Mouse (Mus musculus): ENCODE data around the gene Gm20388. TPM values are rescaled to one million over a fixed set of nuclear protein-coding genes. Genes with fewer than 3 reads are reported as not detected.

Gm20388 gene
- polyA plus RNA-seq, 1 experiment: 10.6 TPM

DNA sequence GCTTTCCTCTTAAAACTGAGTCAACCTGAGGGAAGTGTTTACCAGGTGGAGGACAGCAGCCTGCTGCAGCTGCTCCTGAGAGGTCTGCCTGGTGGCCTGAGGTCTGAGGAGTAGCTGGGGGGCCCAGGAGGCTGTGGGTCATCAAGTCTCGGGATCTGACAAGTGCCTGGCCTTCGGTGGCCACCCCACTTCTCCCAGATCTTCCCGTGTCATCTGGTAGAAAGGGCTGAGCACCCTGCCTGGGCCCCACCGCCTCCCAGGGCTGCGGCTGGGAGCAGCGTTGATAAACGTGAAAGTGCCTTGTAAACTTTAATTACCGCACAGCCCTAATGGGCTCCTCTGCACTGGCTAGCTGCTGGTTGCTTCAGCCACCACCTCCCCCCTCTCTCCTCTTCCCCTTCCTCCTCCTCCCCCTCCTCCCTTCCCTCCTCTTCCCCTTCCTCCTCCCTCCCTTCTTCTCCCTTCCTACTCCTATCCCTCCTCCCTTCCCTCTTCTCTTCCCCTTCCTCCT, 1238.0 kb downstream of the Gm20388 start:
- Histone ChIP-seq H3K4me3 (replicated peaks; ENCODE audit: control insufficient read depth, low read depth, low read length) (no peak overlapping the region), H3K27ac (ENCODE audit: control insufficient read depth, insufficient read depth, low read depth, low read length, poor library complexity) (no peak overlapping the region), H3K4me1 (ENCODE audit: control insufficient read depth, insufficient read depth, low read length) (no peaks in the 10 kb centered on the region)
- TF ChIP-seq POLR2A (IDR thresholded peaks at IDR 0.05; ENCODE audit: borderline replicate concordance, control insufficient read depth, low read depth, low read length) (no peak), CTCF (IDR thresholded peaks at IDR 0.05; ENCODE audit: control insufficient read depth, insufficient read depth, low read length) (no peak)
- WGBS: 32% methylated on average over 8 of the region's 8 CpGs

DNA sequence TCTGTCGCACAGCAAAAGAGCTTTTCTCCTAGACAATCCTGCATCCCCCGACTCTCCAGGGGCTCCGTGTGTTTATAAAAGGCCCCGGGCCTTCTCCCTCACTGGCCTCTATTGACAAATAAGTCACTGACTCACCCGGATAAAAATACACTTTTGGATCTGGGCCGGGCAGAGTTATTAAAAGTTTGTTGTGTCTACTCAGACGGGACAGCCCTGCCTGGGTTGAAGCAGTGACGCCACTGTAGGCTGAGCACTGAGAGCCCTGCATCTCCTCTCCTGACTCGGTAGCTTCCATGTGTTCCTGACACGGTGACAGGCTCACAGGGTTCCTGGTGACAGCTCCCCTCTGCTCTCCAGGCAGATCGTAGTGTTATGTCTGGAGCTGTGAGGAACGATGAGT, 1241.8 kb downstream of the Gm20388 start:
- Histone ChIP-seq H3K4me3 (replicated peaks; ENCODE audit: control insufficient read depth, low read depth, low read length) (no peak overlapping the region), H3K27ac (ENCODE audit: control insufficient read depth, insufficient read depth, low read depth, low read length, poor library complexity) (no peak overlapping the region), H3K4me1 (ENCODE audit: control insufficient read depth, insufficient read depth, low read length) (no peaks in the 10 kb centered on the region)
- no peak for TF ChIP-seq POLR2A (IDR thresholded peaks at IDR 0.05; ENCODE audit: borderline replicate concordance, control insufficient read depth, low read depth, low read length)
- no peak for TF ChIP-seq CTCF (IDR thresholded peaks at IDR 0.05; ENCODE audit: control insufficient read depth, insufficient read depth, low read length)
- WGBS: 70% methylated on average over 12 of the region's 12 CpGs

DNA sequence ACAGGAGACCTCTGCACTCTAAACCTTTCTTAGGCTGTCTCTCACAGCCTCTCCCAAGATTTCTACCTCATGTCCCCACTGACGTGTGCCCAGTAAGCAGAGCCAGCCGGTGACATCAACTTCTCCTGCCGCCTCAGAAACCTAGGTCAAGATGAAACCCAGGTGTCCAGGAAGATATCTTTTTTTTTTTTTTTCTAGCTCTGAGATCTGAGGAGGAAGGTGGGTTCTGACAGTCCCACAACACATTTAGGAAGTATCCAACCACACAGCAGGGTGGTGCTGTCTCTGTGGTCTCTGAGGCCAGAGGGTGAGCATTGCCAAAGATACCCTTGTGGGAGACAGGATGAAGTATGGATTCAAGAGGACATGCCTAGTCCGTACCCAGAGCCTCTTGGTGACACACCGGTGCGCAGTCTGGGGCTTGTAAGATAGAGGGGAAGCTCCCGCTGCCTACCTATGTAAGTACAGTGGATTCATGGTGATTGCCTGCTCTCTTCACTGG, 1246.4 kb downstream of the Gm20388 start:
- Histone ChIP-seq H3K4me1 (ENCODE audit: control insufficient read depth, insufficient read depth, low read length) (no peaks in the 10 kb centered on the region), H3K4me3 (replicated peaks; ENCODE audit: control insufficient read depth, low read depth, low read length) (no peak overlapping the region), H3K27ac (ENCODE audit: control insufficient read depth, insufficient read depth, low read depth, low read length, poor library complexity) (no peak overlapping the region)
- 41% methylated on average over 7 of the region's 7 CpGs for WGBS
- no peak for TF ChIP-seq CTCF (IDR thresholded peaks at IDR 0.05; ENCODE audit: control insufficient read depth, insufficient read depth, low read length)
- TF ChIP-seq POLR2A (IDR thresholded peaks at IDR 0.05; ENCODE audit: borderline replicate concordance, control insufficient read depth, low read depth, low read length): no peak

DNA sequence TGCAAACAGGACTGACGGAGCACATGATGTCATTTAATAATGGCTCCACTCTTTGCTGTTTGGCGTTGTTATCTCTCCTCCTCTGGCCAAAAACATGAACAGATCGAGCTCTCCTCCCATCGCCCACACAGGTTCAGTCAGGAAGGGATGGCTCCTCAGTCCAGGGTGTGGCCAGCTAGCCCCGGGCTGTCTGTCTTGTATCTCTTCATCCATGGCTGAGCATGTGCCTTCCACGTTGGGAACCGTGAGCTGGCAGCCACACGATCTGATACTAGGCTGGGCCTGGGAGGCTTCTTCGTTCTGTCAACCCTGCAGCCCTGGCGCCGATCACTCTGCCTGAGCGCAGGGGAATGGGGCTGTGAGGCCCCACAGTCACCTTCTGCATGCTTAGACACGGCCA, 1248.2 kb downstream of the Gm20388 start:
- 66% methylated on average over 13 of the region's 13 CpGs for WGBS
- H3K4me3 ChIP-seq (replicated peaks; ENCODE audit: control insufficient read depth, low read depth, low read length): no peak overlapping the region
- H3K4me1 ChIP-seq (ENCODE audit: control insufficient read depth, insufficient read depth, low read length): no peaks in the 10 kb centered on the region
- no peak overlapping the region for H3K27ac ChIP-seq (ENCODE audit: control insufficient read depth, insufficient read depth, low read depth, low read length, poor library complexity)
- TF ChIP-seq CTCF (IDR thresholded peaks at IDR 0.05; ENCODE audit: control insufficient read depth, insufficient read depth, low read length) (no peak), POLR2A (IDR thresholded peaks at IDR 0.05; ENCODE audit: borderline replicate concordance, control insufficient read depth, low read depth, low read length) (no peak)

DNA sequence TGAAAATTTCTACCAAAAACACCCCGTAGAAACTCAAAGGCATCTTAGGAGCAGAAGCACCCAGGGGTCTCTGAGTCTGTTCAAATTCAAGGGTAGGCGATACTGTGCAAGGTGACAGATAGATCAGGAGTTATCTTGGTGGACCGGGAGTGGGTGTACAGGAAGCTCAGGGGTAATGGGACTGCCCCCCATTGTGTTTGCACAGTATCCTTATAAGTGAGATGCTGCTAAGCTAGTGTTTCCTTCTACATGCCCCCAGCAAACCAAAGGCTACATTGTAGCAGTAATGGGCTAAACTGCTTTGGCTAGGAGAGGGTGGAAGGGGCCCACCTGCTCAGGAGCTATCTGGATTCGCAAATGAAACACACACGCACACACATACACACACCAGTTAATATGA, 1250.8 kb downstream of the Gm20388 start:
- Histone ChIP-seq H3K27ac (ENCODE audit: control insufficient read depth, insufficient read depth, low read depth, low read length, poor library complexity) (no peak overlapping the region), H3K4me1 (ENCODE audit: control insufficient read depth, insufficient read depth, low read length) (no peaks in the 10 kb centered on the region), H3K4me3 (replicated peaks; ENCODE audit: control insufficient read depth, low read depth, low read length) (no peak overlapping the region)
- TF ChIP-seq POLR2A (IDR thresholded peaks at IDR 0.05; ENCODE audit: borderline replicate concordance, control insufficient read depth, low read depth, low read length) (no peak), CTCF (IDR thresholded peaks at IDR 0.05; ENCODE audit: control insufficient read depth, insufficient read depth, low read length) (no peak)
- WGBS: 76% methylated on average over 5 of the region's 5 CpGs

DNA sequence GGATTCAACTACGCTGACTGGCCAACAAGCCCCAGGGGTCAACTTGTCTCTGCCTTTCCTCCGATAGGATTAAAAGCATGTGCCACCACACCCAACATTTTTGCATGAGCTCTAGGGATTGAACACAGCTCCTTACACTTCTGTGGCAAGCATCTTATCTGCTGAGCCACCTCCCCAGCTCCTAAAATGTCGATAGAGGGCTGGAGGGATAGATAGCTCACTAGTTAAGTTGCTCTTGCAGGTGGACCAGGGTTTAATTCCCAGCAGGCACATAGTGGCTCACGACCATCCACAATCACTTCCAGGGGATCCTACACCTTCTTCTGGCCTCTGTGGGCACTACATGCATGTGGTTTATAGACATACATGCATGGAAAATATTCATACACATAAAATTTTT, 1251.8 kb downstream of the Gm20388 start:
- no peaks in the 10 kb centered on the region for H3K4me1 ChIP-seq (ENCODE audit: control insufficient read depth, insufficient read depth, low read length)
- no peak for TF ChIP-seq POLR2A (IDR thresholded peaks at IDR 0.05; ENCODE audit: borderline replicate concordance, control insufficient read depth, low read depth, low read length)
- TF ChIP-seq CTCF (IDR thresholded peaks at IDR 0.05; ENCODE audit: control insufficient read depth, insufficient read depth, low read length): no peak
- H3K27ac ChIP-seq (ENCODE audit: control insufficient read depth, insufficient read depth, low read depth, low read length, poor library complexity): no peak overlapping the region
- no peak overlapping the region for H3K4me3 ChIP-seq (replicated peaks; ENCODE audit: control insufficient read depth, low read depth, low read length)
- 61% methylated on average over 4 of the region's 4 CpGs for WGBS

DNA sequence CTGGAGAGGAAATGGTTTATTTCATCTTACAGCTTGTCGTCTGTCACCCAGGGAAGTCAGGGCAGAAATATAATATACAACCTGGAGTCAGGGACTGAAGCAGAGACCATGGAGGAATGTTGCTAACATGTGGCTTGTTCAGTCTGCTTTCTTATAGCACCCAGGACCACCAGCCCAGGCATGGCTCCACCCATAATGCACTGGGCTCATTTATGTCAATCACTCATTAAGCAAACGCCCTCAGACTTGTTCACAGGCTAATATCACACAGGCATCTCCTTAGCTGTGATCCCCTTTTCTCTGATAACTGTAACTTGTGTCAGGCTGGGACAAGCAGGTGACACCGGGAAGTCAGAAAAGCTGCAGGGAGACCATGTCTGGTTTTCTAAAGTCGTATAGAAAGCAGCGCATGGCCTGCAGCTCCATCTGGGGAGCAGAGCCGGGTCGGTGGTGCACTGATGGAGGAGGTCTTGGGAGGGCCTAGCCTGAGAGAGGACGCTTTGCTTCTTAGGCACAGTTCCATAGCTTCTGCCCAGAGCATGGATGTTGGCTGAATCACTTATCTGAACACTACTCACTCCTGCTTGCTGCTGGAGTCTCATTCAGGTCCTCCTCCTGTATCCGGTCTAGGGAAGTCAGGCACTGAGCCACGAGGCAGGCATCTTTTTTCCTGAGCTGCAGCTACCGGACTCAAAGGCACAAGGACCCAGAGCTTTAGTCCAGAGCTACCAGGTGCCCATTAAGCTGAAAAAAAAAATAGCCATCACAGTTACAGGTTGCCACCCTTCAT, 1252.5 kb downstream of the Gm20388 start:
- TF ChIP-seq POLR2A (IDR thresholded peaks at IDR 0.05; ENCODE audit: borderline replicate concordance, control insufficient read depth, low read depth, low read length) (no peak), CTCF (IDR thresholded peaks at IDR 0.05; ENCODE audit: control insufficient read depth, insufficient read depth, low read length) (no peak)
- Histone ChIP-seq H3K4me3 (replicated peaks; ENCODE audit: control insufficient read depth, low read depth, low read length) (no peak overlapping the region), H3K27ac (ENCODE audit: control insufficient read depth, insufficient read depth, low read depth, low read length, poor library complexity) (no peak overlapping the region), H3K4me1 (ENCODE audit: control insufficient read depth, insufficient read depth, low read length) (no peaks in the 10 kb centered on the region)
- 79% methylated on average over 11 of the region's 11 CpGs for WGBS

DNA sequence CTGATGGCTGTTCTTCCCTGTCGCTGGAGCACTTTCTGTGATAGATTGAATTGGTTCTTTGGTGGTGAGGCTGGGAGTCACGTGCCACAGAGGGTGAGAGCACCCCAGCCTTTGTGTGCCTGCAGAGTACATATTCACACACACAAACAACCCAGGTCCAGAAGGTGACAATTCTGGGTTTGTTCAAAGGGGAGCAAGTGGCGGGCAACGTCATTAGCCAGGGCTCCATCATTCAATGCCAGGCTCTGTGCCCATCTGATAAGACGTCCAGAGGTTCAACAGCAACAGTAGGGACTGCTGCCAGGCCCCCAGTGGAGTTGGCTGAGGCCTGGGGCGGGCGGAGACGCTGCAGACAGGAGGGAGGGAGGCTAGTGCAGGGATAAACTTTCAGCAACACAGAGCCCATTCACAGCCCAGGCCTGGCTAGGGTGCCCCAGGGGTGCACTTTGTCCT, 1253.4 kb downstream of the Gm20388 start:
- TF ChIP-seq CTCF (IDR thresholded peaks at IDR 0.05; ENCODE audit: control insufficient read depth, insufficient read depth, low read length) (no peak), POLR2A (IDR thresholded peaks at IDR 0.05; ENCODE audit: borderline replicate concordance, control insufficient read depth, low read depth, low read length) (no peak)
- 30% methylated on average over 8 of the region's 8 CpGs for WGBS
- no peak overlapping the region for H3K4me3 ChIP-seq (replicated peaks; ENCODE audit: control insufficient read depth, low read depth, low read length)
- H3K4me1 ChIP-seq (ENCODE audit: control insufficient read depth, insufficient read depth, low read length): no peaks in the 10 kb centered on the region
- H3K27ac ChIP-seq (ENCODE audit: control insufficient read depth, insufficient read depth, low read depth, low read length, poor library complexity): no peak overlapping the region

Measured in bone marrow, adult 2 months (tissue).